ENCODE assay signal across 8 mouse cellular contexts in the genomic region with DNA sequence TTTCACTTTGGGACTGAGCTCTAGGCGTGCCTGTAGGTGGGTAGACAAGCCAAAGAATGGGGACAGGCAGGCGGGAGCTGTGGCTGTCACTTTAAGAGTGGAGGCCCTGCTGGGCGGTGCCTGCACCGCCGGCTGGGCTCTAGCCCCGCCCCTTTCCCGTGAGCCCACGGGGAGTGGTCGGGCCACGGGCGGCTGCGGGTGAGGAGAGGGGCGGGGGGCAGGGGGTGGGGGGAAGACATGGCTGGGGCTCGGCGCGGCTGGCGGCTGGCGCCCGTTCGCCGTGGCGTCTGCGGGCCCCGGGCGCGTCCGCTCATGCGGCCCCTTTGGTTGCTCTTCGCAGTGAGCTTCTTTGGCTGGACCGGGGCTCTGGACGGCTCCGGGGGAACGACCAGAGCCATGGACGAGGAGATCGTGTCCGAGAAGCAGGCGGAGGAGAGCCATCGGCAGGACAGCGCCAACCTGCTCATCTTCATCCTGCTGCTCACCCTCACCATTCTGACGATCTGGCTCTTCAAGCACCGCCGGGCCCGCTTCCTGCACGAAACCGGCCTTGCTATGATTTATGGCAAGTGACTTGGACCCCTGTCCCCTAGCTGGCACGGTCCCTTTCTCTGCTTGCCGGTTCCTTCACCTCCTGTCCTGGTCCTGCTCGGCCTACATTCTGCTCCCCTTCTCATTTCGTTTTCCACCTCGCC. TPM values are rescaled to one million over a fixed set of nuclear protein-coding genes. Genes with fewer than 3 reads are reported as not detected.
DNase-seq lines count a peak whose midpoint lies in the region; ATAC-seq and TF ChIP-seq lines count a peak whose summit lies in the region.

A gene (plus strand): TSS at position 135 of the 695 bp plus-strand sequence.

- H3K4me2 ChIP-seq in heart, embryonic 12.5 days, result peak within 1 kb of the TSS; percentile 81
- H3K4me2 ChIP-seq in kidney, postnatal 0 days (ENCODE audit: low read length), result peak within 1 kb of the TSS; percentile 66
- H3K4me2 ChIP-seq in liver, embryonic 14.5 days (ENCODE audit: low read depth), result peak within 1 kb of the TSS; percentile 66
- peak within 1 kb of the TSS; percentile 52 for H3K4me2 ChIP-seq in neural tube, embryonic 11.5 days (ENCODE audit: low read depth)
- H3K4me2 ChIP-seq in stomach, embryonic 16.5 days (ENCODE audit: low read depth, low read length), result peak within 1 kb of the TSS; percentile 49

- no peaks in the 10 kb centered on the region for H3K27me3 ChIP-seq in heart, embryonic 12.5 days (replicated peaks)
- H3K27me3 ChIP-seq in kidney, postnatal 0 days (ENCODE audit: insufficient read depth, low read length), result no peaks in the 10 kb centered on the region
- no peaks in the 10 kb centered on the region for H3K27me3 ChIP-seq in liver, embryonic 14.5 days (ENCODE audit: control insufficient read depth, insufficient read depth, low read length)
- H3K27me3 ChIP-seq in neural tube, embryonic 11.5 days (ENCODE audit: control insufficient read depth, insufficient read depth, low read length), result no peaks in the 10 kb centered on the region
- H3K27me3 ChIP-seq in stomach, embryonic 16.5 days (ENCODE audit: control insufficient read depth, insufficient read depth, low read length), result no peaks in the 10 kb centered on the region

- TF ChIP-seq EP300 in liver, embryonic 14.5 days (IDR thresholded peaks at IDR 0.05; ENCODE audit: low read depth), result no peak

- H3K4me3 ChIP-seq in heart, embryonic 12.5 days, result peak within 1 kb of the TSS; percentile 78
- H3K4me3 ChIP-seq in kidney, postnatal 0 days (replicated peaks; ENCODE audit: low read depth, low read length), result peak within 1 kb of the TSS; percentile 60
- peak within 1 kb of the TSS; percentile 79 to 86 for H3K4me3 ChIP-seq in liver, embryonic 14.5 days (ENCODE audit: insufficient read depth in 1 of 2, low read depth in 2 of 2, low read length in 2 of 2)
- H3K4me3 ChIP-seq in neural tube, embryonic 11.5 days (ENCODE audit: low read depth, low read length), result peak within 1 kb of the TSS; percentile 57
- H3K4me3 ChIP-seq in stomach, embryonic 16.5 days (replicated peaks; ENCODE audit: low read length), result peak within 1 kb of the TSS; percentile 61

- ATAC-seq in erythroid progenitor cell, adult 5-6 weeks (replicated peaks; ENCODE audit: low FRiP score, poor library complexity, severe bottlenecking), result peak; percentile 99
- ATAC-seq in heart, embryonic 12.5 days (ENCODE audit: insufficient number of reproducible peaks, low FRiP score), result peak; percentile 96
- peak; percentile 97 for ATAC-seq in kidney, postnatal 0 days (replicated peaks; ENCODE audit: low FRiP score, low read depth)
- ATAC-seq in liver, embryonic 14.5 days (ENCODE audit: insufficient read depth), result peak; percentile 93
- peak; percentile 95 for ATAC-seq in neural tube, embryonic 11.5 days (ENCODE audit: insufficient read depth, low FRiP score, low TSS enrichment)
- peak; percentile 95 for ATAC-seq in stomach, embryonic 16.5 days (ENCODE audit: insufficient read depth, low FRiP score)

- peak; percentile 46 to 47 for DNase-seq in CD8-positive naive resting alpha-beta T cell, adult 2 months (ENCODE audit: low read depth in 2 of 2, low spot score in 2 of 2)
- DNase-seq in brain, embryonic 18.5 days (ENCODE audit: low read depth, low spot score), result peak; percentile 55
- DNase-seq in kidney, postnatal 0 days (ENCODE audit: low spot score), result peak; percentile 84
- DNase-seq in liver, embryonic 14.5 days (ENCODE audit: low read depth in 3 of 3, low spot score in 3 of 3), result peak; percentile 45 to 60 (median 59)
- DNase-seq in neural tube, embryonic 11.5 days (ENCODE audit: low spot score), result peak; percentile 86

- H3K9ac ChIP-seq in heart, embryonic 12.5 days, result peak within 1 kb of the TSS; percentile 79
- H3K9ac ChIP-seq in kidney, postnatal 0 days (ENCODE audit: low read depth, low read length), result peak within 1 kb of the TSS; percentile 65
- H3K9ac ChIP-seq in liver, embryonic 14.5 days (replicated peaks), result peak within 1 kb of the TSS; percentile 68
- peak within 1 kb of the TSS; percentile 66 for H3K9ac ChIP-seq in neural tube, embryonic 11.5 days (ENCODE audit: low read length)
- peak within 1 kb of the TSS; percentile 79 for H3K9ac ChIP-seq in stomach, embryonic 16.5 days (ENCODE audit: low read length)

- no peak for TF ChIP-seq CTCF in kidney, postnatal 0 days (IDR thresholded peaks at IDR 0.05; ENCODE audit: low read depth)
- TF ChIP-seq CTCF in liver, embryonic 14.5 days (IDR thresholded peaks at IDR 0.05; ENCODE audit: low read depth), result no peak; the same call in 1 of the 2 replicates

- H3K36me3 ChIP-seq in heart, embryonic 12.5 days, result no peaks in the 10 kb centered on the region
- no peaks in the 10 kb centered on the region for H3K36me3 ChIP-seq in kidney, postnatal 0 days (ENCODE audit: insufficient read depth, low read length)
- H3K36me3 ChIP-seq in liver, embryonic 14.5 days (replicated peaks; ENCODE audit: control insufficient read depth, insufficient read depth, low read depth), result no peaks in the 10 kb centered on the region
- no peaks in the 10 kb centered on the region for H3K36me3 ChIP-seq in neural tube, embryonic 11.5 days (ENCODE audit: control insufficient read depth, insufficient read depth, low read length)
- no peaks in the 10 kb centered on the region for H3K36me3 ChIP-seq in stomach, embryonic 16.5 days (ENCODE audit: control insufficient read depth, insufficient read depth, low read length)

- peak within 1 kb of the TSS; percentile 64 for H3K27ac ChIP-seq in heart, embryonic 12.5 days (ENCODE audit: poor library complexity, severe bottlenecking)
- H3K27ac ChIP-seq in kidney, postnatal 0 days, result peak within 1 kb of the TSS; percentile 62
- 0 out of 2 replicates have a peak within 1 kb of the TSS, but pooled peaks have one; percentile 12 for H3K27ac ChIP-seq in liver, embryonic 14.5 days
- 0 out of 2 replicates have a peak within 1 kb of the TSS, but pooled peaks have one; percentile 60 for H3K27ac ChIP-seq in neural tube, embryonic 11.5 days (ENCODE audit: low read depth, low read length)
- H3K27ac ChIP-seq in stomach, embryonic 16.5 days (ENCODE audit: low read length), result peak within 1 kb of the TSS; percentile 56; the same call in 1 of the 2 replicates

- peaks cover 12% of the 10 kb centered on the region for H3K4me1 ChIP-seq in heart, embryonic 12.5 days (replicated peaks)
- H3K4me1 ChIP-seq in kidney, postnatal 0 days (replicated peaks; ENCODE audit: insufficient read depth, low read length), result no peaks in the 10 kb centered on the region
- H3K4me1 ChIP-seq in liver, embryonic 14.5 days (replicated peaks; ENCODE audit: control insufficient read depth in 2 of 2, insufficient read depth in 2 of 2, low read length in 1 of 2), result peaks cover 13 to 31% of the 10 kb centered on the region in 2 experiments
- H3K4me1 ChIP-seq in neural tube, embryonic 11.5 days (ENCODE audit: control insufficient read depth, insufficient read depth, low read length), result no peaks in the 10 kb centered on the region
- no peaks in the 10 kb centered on the region for H3K4me1 ChIP-seq in stomach, embryonic 16.5 days (ENCODE audit: control insufficient read depth, insufficient read depth, low read length)

- 9% methylated on average over 35 of the region's 50 CpGs for WGBS in heart, embryonic 12.5 days
- WGBS in kidney, postnatal 0 days, result 21% methylated on average over 46 of the region's 50 CpGs
- WGBS in liver, embryonic 14.5 days (ENCODE audit: insufficient replicate concordance), result 12% methylated on average over 35 of the region's 50 CpGs
- 19% methylated on average over 24 of the region's 50 CpGs for WGBS in neural tube, embryonic 11.5 days
- 12% methylated on average over 31 of the region's 50 CpGs for WGBS in stomach, embryonic 16.5 days

- no peaks in the 10 kb centered on the region for H3K9me3 ChIP-seq in heart, embryonic 12.5 days (replicated peaks)
- H3K9me3 ChIP-seq in kidney, postnatal 0 days (replicated peaks; ENCODE audit: low read length), result no peaks in the 10 kb centered on the region
- H3K9me3 ChIP-seq in liver, embryonic 14.5 days (ENCODE audit: control insufficient read depth, low read length), result no peaks in the 10 kb centered on the region
- H3K9me3 ChIP-seq in neural tube, embryonic 11.5 days (ENCODE audit: control insufficient read depth, low read length), result no peaks in the 10 kb centered on the region
- no peaks in the 10 kb centered on the region for H3K9me3 ChIP-seq in stomach, embryonic 16.5 days (replicated peaks; ENCODE audit: control insufficient read depth, low read length)

RNA-seq across cellular contexts. Expression of the gene that starts here (rescaled TPM):
- 2.5 and 4.2 TPM in 2 replicates for total RNA-seq in erythroid progenitor cell, adult 5-6 weeks (2015; ENCODE audit: low replicate concordance)
- total RNA-seq in erythroid progenitor cell, adult 5-6 weeks (2017; ENCODE audit: low replicate concordance), result 3.3 and 5.3 TPM in 2 replicates
- 8.0 and 9.2 TPM in 2 replicates for polyA plus RNA-seq in heart, embryonic 12.5 days (2016; fragmentation: Nextera tagmentation; extraction: Ambion mirVana)
- 10.9 and 11.1 TPM in 2 replicates for polyA plus RNA-seq in kidney, postnatal 0 days (2015; fragmentation: Nextera tagmentation; extraction: Ambion mirVana)
- polyA plus RNA-seq in liver, embryonic 14.5 days (2012; rRNA removed), result 2.8 and 3.4 TPM in 2 replicates
- polyA plus RNA-seq in liver, embryonic 14.5 days (2014; fragmentation: Nextera tagmentation; extraction: Ambion mirVana), result 2.5 and 4.0 TPM in 2 replicates
- 16.0 and 17.2 TPM in 2 replicates for polyA plus RNA-seq in neural tube, embryonic 11.5 days (2014; fragmentation: Nextera tagmentation; extraction: Ambion mirVana)
- 16.6 and 18.5 TPM in 2 replicates for polyA plus RNA-seq in stomach, embryonic 16.5 days (2015; fragmentation: Nextera tagmentation; extraction: Ambion mirVana)

Comparison
In these comparisons a context has a peak if more than half of its experiments do, and no peak if none do; other contexts are left out.
1. Peak in every context shown above with its lines: DNase-seq, ATAC-seq, H3K4me3 ChIP-seq and H3K27ac ChIP-seq.
2. H3K27ac ChIP-seq: peak in every context shown above with its lines; median percentile 64 in heart, embryonic 12.5 days; 62 in kidney, postnatal 0 days; 60 in neural tube, embryonic 11.5 days; 56 in stomach, embryonic 16.5 days; 12 in liver, embryonic 14.5 days.